Mouse (Mus musculus) lung, adult 2 months (tissue): ENCODE measurements around the gene 4833439L19Rik. TPM values are rescaled to one million over a fixed set of nuclear protein-coding genes. Genes with fewer than 3 reads are reported as not detected.
A peak's percentile ranks its signal among the peaks of the same experiment; 100 is the strongest.

ENCODE experiments used
- DNase-seq: peaks from one replicate; pipeline ENCODE4 v3.0.0; 2022
- H3K4me1 ChIP-seq: fragments of 200-500 bp; 2 replicates; pipeline ENCODE4 v1.6.1; 2011; ENCODE audit warnings: low read length; ENCODE audit not compliant: control insufficient read depth, insufficient read depth
- H3K4me3 ChIP-seq: fragments of 200-500 bp; replicated peaks from 2 replicates; pipeline ENCODE3; 2011; ENCODE audit warnings: low read depth, mild to moderate bottlenecking, control low read depth, low read length; ENCODE audit errors: extremely low read depth
- CTCF ChIP-seq: fragments of 200-500 bp; IDR thresholded peaks from 2 replicates; pipeline ENCODE4 v1.5.1; 2011; ENCODE audit warnings: mild to moderate bottlenecking, low read length, control low read depth; ENCODE audit not compliant: insufficient read depth
- POLR2A ChIP-seq: fragments of 200-500 bp; IDR thresholded peaks from 2 replicates; pipeline ENCODE4 v1.6.1; 2011; ENCODE audit warnings: low read depth, mild to moderate bottlenecking, control low read depth, low read length, borderline replicate concordance; ENCODE audit errors: extremely low read depth
- WGBS: fragments of 180-500 bp; shearing (Covaris S2); methylation state at CpG from one replicate; pipeline ENCODE4 v1.1.7; 2018; 5-methylcytosine and 5-hydroxymethylcytosine counted together
- polyA plus RNA-seq: library from polyadenylated mRNA; depleted of rRNA; stranded (reverse); fragments of >200 nt; gene quantifications from 2 replicates; pipeline ENCODE4 v1.2.3, GENCODE M21; 2012

The 4833439L19Rik gene
- polyA plus RNA-seq, 1 experiment, result 106 TPM

- DNase-seq, result no peak
- Histone ChIP-seq H3K4me3 (no peak overlapping the region), H3K4me1 (peaks cover 7% of the 10 kb centered on the region)
- WGBS, result 48% methylated on average over 5 of the region's 5 CpGs
- TF ChIP-seq CTCF (no peak), POLR2A (no peak)
Observed at GRCm38 (mm10) chr13:54568380-54568779, 3.1 kb upstream of the 4833439L19Rik start.

DNA sequence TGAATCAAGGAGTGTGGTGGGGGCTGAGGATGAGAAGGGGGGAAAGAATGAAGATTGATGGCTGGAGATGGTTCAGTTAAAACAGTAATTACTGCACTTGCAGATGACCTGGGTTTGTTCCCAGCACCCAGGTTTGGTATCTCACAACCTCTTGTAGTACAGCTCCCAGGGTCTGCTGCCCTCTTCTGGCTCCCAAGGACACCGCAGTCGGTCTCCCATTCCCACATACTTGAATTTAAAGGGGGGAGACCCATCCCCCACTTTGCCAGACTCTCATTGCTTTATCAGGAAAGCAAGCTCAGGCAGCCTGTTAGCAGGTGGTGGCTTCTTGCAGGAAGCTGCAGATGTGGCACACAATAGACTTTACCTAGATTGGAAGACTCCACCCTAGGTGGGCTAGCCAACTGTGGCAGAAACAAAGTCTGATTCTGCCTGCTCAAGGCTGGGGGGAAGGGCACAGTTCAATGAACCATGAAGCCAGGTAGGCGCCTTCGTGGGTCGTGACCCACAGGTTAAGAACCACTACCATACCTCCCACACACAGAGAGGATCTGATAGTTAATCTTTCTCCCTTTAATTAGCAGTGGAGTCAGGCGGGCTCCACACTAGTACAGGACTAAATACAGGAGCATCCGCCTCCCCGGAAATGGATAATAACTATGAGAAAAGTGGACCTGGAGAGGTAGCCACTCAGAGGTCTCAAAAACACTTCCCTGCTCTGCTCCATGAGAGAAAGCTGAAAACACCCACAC lies 535 bp upstream of the 4833439L19Rik start:
- TF ChIP-seq POLR2A (no peak), CTCF (peak; percentile 63)
- 51% methylated on average over 8 of the region's 8 CpGs for WGBS
- DNase-seq, result peak; percentile 51
- Histone ChIP-seq H3K4me3 (peak overlapping the region; percentile 59), H3K4me1 (peaks cover 10% of the 10 kb centered on the region)

- Histone ChIP-seq H3K4me1 (peaks cover 10% of the 10 kb centered on the region), H3K4me3 (peak overlapping the region; percentile 59)
- 10% methylated on average over 45 of the region's 45 CpGs for WGBS
- no peak for DNase-seq
- TF ChIP-seq CTCF (no peak), POLR2A (no peak)
Observed at GRCm38 (mm10) chr13:54564232-54565200, 719 bp downstream of the 4833439L19Rik start.

DNA sequence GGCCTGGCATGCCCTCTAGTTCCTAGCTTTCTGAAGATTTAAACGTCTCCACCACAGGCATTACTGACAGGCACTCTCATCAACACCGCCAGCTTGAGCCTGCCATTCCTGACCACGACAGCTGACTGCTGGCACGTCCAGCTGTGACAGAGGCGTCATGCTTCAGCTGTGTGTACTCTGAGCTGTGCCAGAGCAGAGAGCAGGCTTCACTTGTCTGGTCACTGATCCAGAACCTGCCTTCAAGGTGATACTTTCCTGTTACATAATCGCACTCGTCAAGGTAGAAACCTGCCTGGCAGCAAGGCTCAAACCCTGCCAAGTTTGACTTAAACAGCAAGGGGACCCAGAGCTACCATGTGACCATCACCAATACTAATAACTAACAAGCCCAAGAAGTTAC lies 2.7 kb downstream of the 4833439L19Rik start:
- Histone ChIP-seq H3K4me1 (peaks cover 10% of the 10 kb centered on the region), H3K4me3 (no peak overlapping the region)
- 46% methylated on average over 7 of the region's 7 CpGs for WGBS
- DNase-seq, result no peak
- TF ChIP-seq CTCF, result no peak
- TF ChIP-seq POLR2A, result no peak

- Histone ChIP-seq H3K4me3 (no peak overlapping the region), H3K4me1 (peaks cover 10% of the 10 kb centered on the region)
- no peak for DNase-seq
- WGBS, result 89% methylated on average over 7 of the region's 7 CpGs
- TF ChIP-seq CTCF, result no peak
- no peak for TF ChIP-seq POLR2A
Observed at GRCm38 (mm10) chr13:54560608-54561007, 4.6 kb downstream of the 4833439L19Rik start.

- 70% methylated on average over 2 of the region's 2 CpGs for WGBS
Observed at GRCm38 (mm10) chr13:54559656-54560055, 5.6 kb downstream of the 4833439L19Rik start.

DNA sequence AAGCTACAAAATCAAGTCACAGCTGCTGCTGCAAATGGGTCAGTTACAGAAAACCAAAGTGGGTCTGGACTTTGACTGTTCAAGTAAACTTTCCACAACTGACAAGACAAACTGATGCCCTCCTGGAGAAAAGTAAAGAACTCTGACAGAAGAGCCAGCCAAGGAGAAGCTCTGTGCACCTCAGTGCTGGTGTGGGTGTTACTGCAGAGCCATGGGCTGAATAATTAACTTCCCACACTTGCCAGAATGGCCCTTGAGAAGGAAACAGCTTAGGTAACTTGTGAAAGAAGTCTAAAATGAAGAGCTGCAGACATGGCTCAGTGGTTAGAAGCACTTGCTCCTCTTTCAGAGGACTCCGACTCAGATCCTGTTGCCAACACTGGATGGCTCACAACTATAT lies 7.6 kb downstream of the 4833439L19Rik start:
- Histone ChIP-seq H3K4me3 (no peak overlapping the region), H3K4me1 (no peaks in the 10 kb centered on the region)
- 93% methylated on average over 1 of the region's 1 CpGs for WGBS
- TF ChIP-seq POLR2A (no peak), CTCF (no peak)
- DNase-seq, result no peak

More at GRCm38 (mm10) chr13:54559656-54560055, 5.6 kb downstream of the 4833439L19Rik start:
- DNase-seq, result no peak
- TF ChIP-seq POLR2A, result no peak
- no peak for TF ChIP-seq CTCF
- peaks cover 10% of the 10 kb centered on the region for H3K4me1 ChIP-seq
- H3K4me3 ChIP-seq, result no peak overlapping the region

DNA sequence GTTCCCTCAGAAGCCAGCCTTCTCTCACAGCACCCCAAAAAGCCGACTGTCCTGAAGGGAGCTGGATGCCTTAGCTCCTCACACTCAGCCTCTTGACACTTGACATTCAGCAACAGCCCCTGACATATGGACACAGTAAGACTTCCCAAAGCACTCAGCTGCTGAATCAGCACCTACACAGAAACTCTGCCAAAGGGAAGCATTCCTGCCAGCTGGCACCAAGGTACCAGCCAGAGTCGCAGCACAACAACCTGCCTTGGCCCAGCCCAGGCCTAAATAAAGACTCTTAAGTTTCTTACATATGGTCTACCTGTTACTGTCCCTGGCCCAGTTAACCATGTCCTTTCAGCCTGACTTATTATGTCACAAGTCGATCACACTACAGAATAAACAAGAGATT lies 8.4 kb downstream of the 4833439L19Rik start:
- H3K4me1 ChIP-seq, result no peaks in the 10 kb centered on the region
- no peak overlapping the region for H3K4me3 ChIP-seq
- DNase-seq, result no peak
- WGBS, result 71% methylated on average over 3 of the region's 3 CpGs
- TF ChIP-seq CTCF (no peak), POLR2A (no peak)

DNA sequence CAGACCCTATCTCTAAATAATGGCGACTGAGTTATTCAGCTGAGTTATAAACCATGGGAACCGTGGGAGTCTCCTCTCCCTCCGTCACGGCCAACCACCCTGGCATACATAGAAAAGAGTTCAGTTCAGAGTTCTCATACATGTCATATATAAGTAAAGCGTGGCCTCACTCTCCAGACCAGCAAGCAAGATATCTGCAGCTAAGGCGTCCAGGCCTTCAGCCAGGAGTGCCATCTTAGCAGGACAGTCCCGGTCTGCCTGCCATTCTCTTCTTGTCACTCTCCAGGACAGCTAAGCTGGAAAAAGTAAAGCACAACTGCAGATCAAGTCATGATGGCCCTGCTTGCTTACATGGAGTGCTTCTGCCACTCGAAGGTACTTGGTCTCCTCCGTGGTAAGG lies 9.1 kb downstream of the 4833439L19Rik start:
- DNase-seq, result no peak
- Histone ChIP-seq H3K4me3 (no peak overlapping the region), H3K4me1 (no peaks in the 10 kb centered on the region)
- 92% methylated on average over 9 of the region's 9 CpGs for WGBS
- TF ChIP-seq CTCF (no peak), POLR2A (no peak)
